Mouse (Mus musculus) frontal cortex, postnatal 36 days (tissue): ENCODE measurements around the gene Hs6st2.

ENCODE experiments used
- DNase-seq, 2 experiments: peaks; one replicate each; pipeline ENCODE4 v3.0.0; 2022; ENCODE audit warnings: low spot score in 2 of 2

The Hs6st2 gene

GRCm38 (mm10) chrX:51681756-51682155 lies at the start of gene Hs6st2:
Gene Hs6st2 (minus strand): TSS chrX:51681856.
- DNase-seq, result no peak

- DNase-seq, result no peak
These were observed 32.6 kb upstream of the Hs6st2 start for GRCm38 (mm10) chrX:51714086-51714745.

- no peak for DNase-seq
These were observed 31.3 kb upstream of the Hs6st2 start for GRCm38 (mm10) chrX:51712996-51713395.

GRCm38 (mm10) chrX:51702823-51703222 lies 21.2 kb upstream of the Hs6st2 start:
- no peak for DNase-seq

GRCm38 (mm10) chrX:51699079-51699478 lies 17.4 kb upstream of the Hs6st2 start:
- no peak for DNase-seq

- DNase-seq, result no peak
These were observed 4.6 kb upstream of the Hs6st2 start for GRCm38 (mm10) chrX:51686048-51686949.

- no peak for DNase-seq
These were observed 2.8 kb upstream of the Hs6st2 start for GRCm38 (mm10) chrX:51684336-51685056.

GRCm38 (mm10) chrX:51681170-51681667 lies 437 bp downstream of the Hs6st2 start:
- peak in 1 of 2 experiments; percentile 13 for DNase-seq

GRCm38 (mm10) chrX:51680428-51681169 lies 1.1 kb downstream of the Hs6st2 start:
- DNase-seq, result peak in 1 of 2 experiments; percentile 19

GRCm38 (mm10) chrX:51679601-51680427 lies 1.8 kb downstream of the Hs6st2 start:
- DNase-seq, result peak; percentile 26

- no peak for DNase-seq
These were observed 23.4 kb downstream of the Hs6st2 start for GRCm38 (mm10) chrX:51658236-51658635.

- DNase-seq, result no peak
These were observed 38.9 kb downstream of the Hs6st2 start for GRCm38 (mm10) chrX:51642661-51643257.

GRCm38 (mm10) chrX:51635756-51636155 lies 45.9 kb downstream of the Hs6st2 start:
- DNase-seq, result no peak

- no peak for DNase-seq
These were observed 50.3 kb downstream of the Hs6st2 start for GRCm38 (mm10) chrX:51631376-51631775.

- DNase-seq, result no peak
These were observed 67.2 kb downstream of the Hs6st2 start for GRCm38 (mm10) chrX:51614384-51615004.

- peak in 1 of 2 experiments; percentile 28 for DNase-seq
These were observed 70.9 kb downstream of the Hs6st2 start for GRCm38 (mm10) chrX:51610743-51611142.

GRCm38 (mm10) chrX:51606231-51606863 lies 75.3 kb downstream of the Hs6st2 start:
- DNase-seq, result peak in 1 of 2 experiments; percentile 19

- DNase-seq, result peak; percentile 16 to 55
These were observed 88.9 kb downstream of the Hs6st2 start for GRCm38 (mm10) chrX:51592751-51593150.

GRCm38 (mm10) chrX:51590448-51591010 lies 91.1 kb downstream of the Hs6st2 start:
- no peak for DNase-seq
